Mouse (Mus musculus) liver, embryonic 16.5 days (tissue): ENCODE measurements around the gene Hps5. TPM values are rescaled to one million over a fixed set of nuclear protein-coding genes. Genes with fewer than 3 reads are reported as not detected.
"Not testable (repeated sequence)": the region's sequence is repeated elsewhere in the genome, so short reads cannot be mapped to it uniquely, and the experiment has no call there.

Experiments used
- ATAC-seq: fragments of 200-750 bp; cut with Nextera tagmentation; 2 replicates; pipeline ENCODE4 v1.8.0; 2017; ENCODE audit warnings: low read depth, mild to moderate bottlenecking, moderate number of reproducible peaks, moderate library complexity
- H3K27ac ChIP-seq: fragments of 300-500 bp; sonication (generic); 2 replicates; pipeline ENCODE4 v1.5.1; 2014; ENCODE audit warnings: mild to moderate bottlenecking, low read length
- H3K27me3 ChIP-seq: fragments of 300-500 bp; sonication (generic); 2 replicates; pipeline ENCODE4 v1.6.1; 2014; ENCODE audit warnings: low read depth, low read length, mixed read lengths; ENCODE audit not compliant: control insufficient read depth, insufficient read depth
- H3K36me3 ChIP-seq: fragments of 300-500 bp; sonication (generic); 2 replicates; pipeline ENCODE4 v1.6.1; 2014; ENCODE audit warnings: mild to moderate bottlenecking; ENCODE audit not compliant: control insufficient read depth, insufficient read depth
- H3K4me1 ChIP-seq: fragments of 300-500 bp; sonication (generic); 2 replicates; pipeline ENCODE4 v1.6.1; 2014; ENCODE audit warnings: low read depth, low read length, mixed read lengths; ENCODE audit not compliant: control insufficient read depth
- H3K4me2 ChIP-seq: fragments of 300-500 bp; sonication (generic); 2 replicates; pipeline ENCODE4 v1.6.1; 2014; ENCODE audit warnings: low read depth, low read length, mixed read lengths
- H3K4me3 ChIP-seq: fragments of 300-500 bp; sonication (generic); 2 replicates; pipeline ENCODE4 v1.5.1; 2014; ENCODE audit warnings: low read depth, mild to moderate bottlenecking, low read length
- H3K9ac ChIP-seq: fragments of 300-500 bp; sonication (generic); 2 replicates; pipeline ENCODE4 v1.6.1; 2014; ENCODE audit warnings: low read depth, low read length
- H3K9me3 ChIP-seq: fragments of 300-500 bp; sonication (generic); replicated peaks from 2 replicates; pipeline ENCODE4 v1.6.1; 2016; ENCODE audit warnings: low read length; ENCODE audit not compliant: control insufficient read depth
- WGBS: fragments of 180-500 bp; shearing (Covaris S2); extraction: QIAGEN DNeasy Blood & Tissue Kit; methylation state at CpG from one replicate; pipeline ENCODE4 v1.1.7; 2014; ENCODE audit not compliant: insufficient replicate concordance; 5-methylcytosine and 5-hydroxymethylcytosine counted together
- polyA plus RNA-seq: library from polyadenylated mRNA; unstranded; fragments of >200 nt; fragmentation: Nextera tagmentation; extraction: Ambion mirVana; gene quantifications from 2 replicates; pipeline ENCODE4 v1.2.1, GENCODE M21; 2015

The Hps5 gene
- polyA plus RNA-seq, 1 experiment from 2014 or later: 7.4 TPM

DNA sequence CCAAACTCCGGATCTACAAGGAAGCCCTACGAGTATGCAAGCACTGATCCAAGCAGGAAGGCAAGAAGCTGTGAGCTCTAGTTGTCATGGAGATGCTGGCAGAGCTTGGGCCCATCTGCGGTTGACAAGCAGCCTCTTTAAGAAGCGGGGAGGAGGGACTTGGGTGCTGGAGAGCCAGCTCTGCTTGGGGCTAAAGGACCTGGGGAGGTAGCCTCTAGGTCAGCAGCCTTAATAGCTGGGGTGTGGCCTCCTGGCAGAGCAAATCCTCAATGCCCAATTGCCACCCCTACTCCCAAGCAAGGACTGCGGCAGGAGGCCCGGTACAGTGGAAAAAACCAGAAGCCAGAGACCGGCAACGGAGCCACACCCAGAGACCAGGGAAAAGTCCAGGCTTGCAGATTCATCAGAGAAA, 43.0 kb upstream of the Hps5 start:
- Histone ChIP-seq H3K36me3 (no peaks in the 10 kb centered on the region), H3K4me2 (no peak overlapping the region), H3K4me3 (no peak overlapping the region), H3K9ac (peak overlapping the region; percentile 25; the same call in 1 of the 2 replicates), H3K27ac (peak overlapping the region; percentile 84), H3K9me3 (no peaks in the 10 kb centered on the region), H3K27me3 (no peaks in the 10 kb centered on the region), H3K4me1 (peaks cover 26% of the 10 kb centered on the region)
- WGBS: 7% methylated on average over 8 of the region's 8 CpGs
- ATAC-seq: 0 out of 2 replicates have a peak, but pooled peaks have one; percentile 4

GRCm38 (mm10) chr7:46838104-46838671, 42.3 kb upstream of the Hps5 start:
- peak overlapping the region; percentile 84 for H3K27ac ChIP-seq
- peak; percentile 37; the same call in 1 of the 2 replicates for ATAC-seq
- 7% methylated on average over 9 of the region's 9 CpGs for WGBS
- H3K4me2 ChIP-seq: peak overlapping the region; percentile 33
- H3K36me3 ChIP-seq: no peaks in the 10 kb centered on the region
- H3K9me3 ChIP-seq: no peaks in the 10 kb centered on the region
- H3K27me3 ChIP-seq: no peaks in the 10 kb centered on the region
- H3K4me1 ChIP-seq: peaks cover 31% of the 10 kb centered on the region
- H3K4me3 ChIP-seq: peak overlapping the region; percentile 15
- H3K9ac ChIP-seq: 0 out of 2 replicates have a peak overlapping the region, but pooled peaks have one; percentile 41

DNA sequence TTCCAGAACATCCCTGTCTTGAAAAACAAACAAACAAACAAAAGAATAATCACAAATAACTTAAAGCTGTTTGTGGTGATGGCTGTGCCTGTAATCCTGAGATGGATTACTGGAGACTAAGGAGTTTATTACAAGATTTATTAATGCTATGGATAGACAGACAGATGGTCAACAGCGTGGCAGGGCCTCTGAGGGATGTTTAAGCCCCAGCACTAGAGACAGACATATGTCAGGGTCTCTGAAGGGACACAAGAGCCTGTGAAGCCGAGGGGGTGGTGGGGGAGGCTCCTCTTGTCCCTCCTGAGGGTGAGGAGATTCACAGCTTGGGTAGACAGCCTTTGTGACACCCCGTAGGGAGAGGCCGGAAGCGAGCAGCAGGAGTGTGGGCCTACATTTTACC, 41.2 kb upstream of the Hps5 start:
- no peak overlapping the region for H3K27ac ChIP-seq
- no peaks in the 10 kb centered on the region for H3K36me3 ChIP-seq
- H3K4me3 ChIP-seq: no peak overlapping the region
- H3K27me3 ChIP-seq: no peaks in the 10 kb centered on the region
- 70% methylated on average over 5 of the region's 5 CpGs for WGBS
- H3K4me2 ChIP-seq: no peak overlapping the region
- ATAC-seq: no peak
- H3K9ac ChIP-seq: no peak overlapping the region; the same call in 1 of the 2 replicates
- no peaks in the 10 kb centered on the region for H3K9me3 ChIP-seq
- H3K4me1 ChIP-seq: peaks cover 40% of the 10 kb centered on the region

GRCm38 (mm10) chr7:46836357-46836756, 40.5 kb upstream of the Hps5 start:
- Histone ChIP-seq H3K4me1 (peaks cover 46% of the 10 kb centered on the region), H3K27ac (no peak overlapping the region), H3K27me3 (no peaks in the 10 kb centered on the region), H3K4me2 (no peak overlapping the region), H3K9ac (no peak overlapping the region), H3K36me3 (no peaks in the 10 kb centered on the region), H3K4me3 (no peak overlapping the region), H3K9me3 (no peaks in the 10 kb centered on the region)
- no peak for ATAC-seq
- WGBS: 56% methylated on average over 5 of the region's 5 CpGs

DNA sequence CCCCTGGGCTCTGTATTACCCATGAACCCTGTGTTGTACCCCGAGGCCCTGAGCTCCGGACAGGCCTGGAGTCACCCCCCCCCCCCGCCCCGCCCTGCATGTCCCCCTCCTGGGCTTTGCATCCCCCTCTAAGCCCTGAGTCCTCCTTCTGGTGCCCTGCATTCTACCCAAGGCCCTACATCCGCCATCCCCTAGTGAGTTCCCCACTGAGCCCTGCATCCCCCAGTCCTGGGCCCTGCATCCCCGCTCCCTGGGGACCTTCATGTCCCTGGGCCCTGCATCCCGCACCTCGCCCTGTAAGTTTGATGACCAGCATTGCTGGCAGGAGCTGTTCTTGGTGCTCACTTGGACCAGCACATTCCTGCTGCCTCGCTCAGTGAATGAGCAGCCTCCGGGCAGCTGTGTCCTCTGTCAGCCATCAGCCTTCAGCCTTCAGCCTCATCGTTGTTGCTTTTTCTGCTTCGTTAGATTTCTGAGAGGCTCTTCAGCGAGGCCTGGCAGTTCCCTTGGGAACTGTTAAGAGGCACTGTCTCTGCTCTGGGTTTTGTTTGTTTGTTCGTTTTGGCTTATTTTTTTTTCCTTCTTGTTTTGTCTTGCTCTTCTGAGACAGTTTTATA, 39.2 kb upstream of the Hps5 start:
- Histone ChIP-seq H3K4me2 (no peak overlapping the region), H3K4me1 (peaks cover 50% of the 10 kb centered on the region), H3K4me3 (no peak overlapping the region), H3K9ac (no peak overlapping the region), H3K9me3 (no peaks in the 10 kb centered on the region), H3K27ac (no peak overlapping the region), H3K27me3 (no peaks in the 10 kb centered on the region), H3K36me3 (no peaks in the 10 kb centered on the region)
- 72% methylated on average over 13 of the region's 14 CpGs for WGBS
- ATAC-seq: no peak

DNA sequence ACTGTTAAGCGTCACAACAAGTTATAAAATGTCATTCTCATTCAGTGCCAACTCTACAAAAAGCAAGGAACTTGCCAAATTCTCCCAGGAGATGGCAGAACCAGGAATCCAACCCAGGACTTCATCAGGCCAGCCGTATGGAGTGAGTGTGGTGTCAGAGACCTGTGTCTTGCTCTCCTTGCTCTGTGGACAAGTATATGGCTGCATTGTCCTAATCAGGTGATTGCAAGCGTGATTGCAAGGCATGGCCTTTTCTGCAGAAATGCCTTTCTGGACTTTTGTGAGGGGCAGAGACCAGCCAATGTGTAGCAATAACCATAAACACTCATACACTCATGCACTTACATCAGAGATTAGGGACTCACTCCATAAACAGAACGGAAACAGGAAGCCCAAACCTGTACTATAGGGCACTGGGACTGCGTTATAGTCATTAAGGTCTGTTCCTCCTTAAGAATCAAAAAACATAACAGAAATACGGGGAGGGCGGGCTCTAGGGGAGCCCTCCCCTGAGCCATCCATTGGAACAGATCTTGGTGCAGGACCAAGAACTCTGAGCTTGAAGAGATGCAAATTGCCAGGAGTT, 37.9 kb upstream of the Hps5 start:
- no peak for ATAC-seq
- no peaks in the 10 kb centered on the region for H3K36me3 ChIP-seq
- no peak overlapping the region for H3K9ac ChIP-seq
- peaks cover 36% of the 10 kb centered on the region for H3K4me1 ChIP-seq
- H3K9me3 ChIP-seq: no peaks in the 10 kb centered on the region
- H3K27me3 ChIP-seq: no peaks in the 10 kb centered on the region
- H3K4me2 ChIP-seq: no peak overlapping the region
- WGBS: 44% methylated on average over 7 of the region's 7 CpGs
- no peak overlapping the region for H3K4me3 ChIP-seq
- H3K27ac ChIP-seq: peak overlapping the region; percentile 72

- no peak overlapping the region for H3K9ac ChIP-seq
- WGBS: 8% methylated on average over 6 of the region's 6 CpGs
- H3K4me2 ChIP-seq: no peak overlapping the region
Observed at GRCm38 (mm10) chr7:46833266-46833665, 37.4 kb upstream of the Hps5 start.

DNA sequence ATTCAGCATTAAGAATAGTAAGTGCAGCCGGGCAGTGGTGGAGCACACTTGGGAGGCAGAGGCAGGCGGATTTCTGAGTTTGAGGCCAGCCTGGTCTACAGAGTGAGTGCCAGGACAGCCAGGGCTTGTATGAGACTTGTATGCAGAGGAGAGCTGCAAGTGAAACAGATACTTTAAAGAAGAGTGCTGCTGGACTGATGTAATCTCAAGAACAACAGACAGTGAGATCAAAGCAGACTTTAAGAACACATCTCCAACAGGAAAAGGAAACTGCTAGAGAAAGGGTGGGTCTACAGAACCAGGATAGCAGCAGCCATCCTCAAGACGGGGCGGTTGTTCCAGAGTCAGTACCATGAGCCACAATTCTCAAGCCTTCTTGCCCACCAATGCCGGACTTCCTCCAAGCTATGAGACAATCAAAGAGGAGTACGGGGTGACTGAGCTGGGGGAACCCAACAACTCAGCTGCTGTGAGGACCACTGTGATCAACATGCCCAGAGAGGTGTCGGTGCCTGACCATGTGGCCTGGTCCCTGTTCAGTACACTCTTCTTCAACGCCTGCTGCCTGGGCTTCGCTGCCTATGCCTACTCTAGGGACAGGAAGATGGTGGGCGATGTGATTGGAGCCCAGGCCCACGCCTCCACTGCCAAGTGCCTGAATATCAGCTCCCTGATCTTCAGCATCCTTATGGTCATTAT, 36.4 kb upstream of the Hps5 start:
- ATAC-seq, H3K27ac ChIP-seq: not testable (repeated sequence)
- H3K4me1 ChIP-seq: peaks cover 40% of the 10 kb centered on the region

More at GRCm38 (mm10) chr7:46833266-46833665, 37.4 kb upstream of the Hps5 start:
- no peaks in the 10 kb centered on the region for H3K27me3 ChIP-seq
- peak overlapping the region; percentile 72 for H3K27ac ChIP-seq
- H3K36me3 ChIP-seq: no peaks in the 10 kb centered on the region
- peak; percentile 72 for ATAC-seq
- H3K4me3 ChIP-seq: no peak overlapping the region
- no peaks in the 10 kb centered on the region for H3K9me3 ChIP-seq
- H3K4me1 ChIP-seq: peaks cover 35% of the 10 kb centered on the region

More for the DNA sequence above, 36.4 kb upstream of the Hps5 start:
- WGBS: 68% methylated on average over 11 of the region's 11 CpGs
- H3K27me3 ChIP-seq, H3K9ac ChIP-seq, H3K36me3 ChIP-seq, H3K4me2 ChIP-seq, H3K9me3 ChIP-seq, H3K4me3 ChIP-seq: not testable (repeated sequence)
